Mouse (Mus musculus) 416B (cell line): ENCODE data around the gene Abca4.
A peak's percentile ranks its signal among the peaks of the same experiment; 100 is the strongest.

Experiments
- DNase-seq: peaks from one replicate; pipeline ENCODE4 v3.0.0; 2011; ENCODE audit warnings: low read depth

The Abca4 gene

DNA sequence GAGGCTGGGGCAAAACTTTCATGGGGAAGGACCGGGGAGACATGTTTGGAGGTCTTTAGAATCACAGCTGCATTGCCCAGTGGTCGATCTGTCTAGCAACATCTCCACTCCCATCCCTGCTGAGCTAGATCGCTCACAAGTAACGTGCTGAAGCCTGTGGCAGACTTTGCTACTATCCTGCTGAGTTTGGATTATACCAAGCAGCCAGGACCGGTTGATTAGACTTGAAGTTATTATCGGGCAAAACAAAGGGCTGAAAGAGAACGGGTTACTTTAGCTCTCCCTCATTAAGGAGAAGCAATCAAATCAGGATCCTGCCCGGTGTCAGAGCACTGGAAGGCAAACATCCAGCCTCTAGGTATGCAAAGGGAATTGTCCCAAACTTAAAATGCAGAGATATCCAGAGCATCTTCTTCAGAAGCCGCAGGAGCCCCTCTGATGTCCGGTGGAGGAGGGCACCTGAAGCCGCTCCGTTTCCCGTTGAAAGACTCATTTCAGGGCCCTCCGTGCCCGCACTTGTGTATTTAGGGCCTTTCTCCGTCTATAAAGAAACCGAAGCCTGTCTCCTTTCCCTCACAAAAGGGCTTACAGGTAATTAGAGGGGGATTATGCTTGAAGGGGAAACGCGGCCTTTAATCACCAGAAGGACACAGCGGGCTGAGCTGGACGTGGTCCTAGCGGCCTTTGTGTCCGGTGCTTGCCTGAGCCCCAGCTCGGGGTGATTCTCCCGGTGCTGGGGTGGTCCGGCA is at the start of gene Abca4:
Abca4 (plus strand) TSS at position 645 of the 749 bp plus-strand sequence.
- DNase-seq: no peak

DNA sequence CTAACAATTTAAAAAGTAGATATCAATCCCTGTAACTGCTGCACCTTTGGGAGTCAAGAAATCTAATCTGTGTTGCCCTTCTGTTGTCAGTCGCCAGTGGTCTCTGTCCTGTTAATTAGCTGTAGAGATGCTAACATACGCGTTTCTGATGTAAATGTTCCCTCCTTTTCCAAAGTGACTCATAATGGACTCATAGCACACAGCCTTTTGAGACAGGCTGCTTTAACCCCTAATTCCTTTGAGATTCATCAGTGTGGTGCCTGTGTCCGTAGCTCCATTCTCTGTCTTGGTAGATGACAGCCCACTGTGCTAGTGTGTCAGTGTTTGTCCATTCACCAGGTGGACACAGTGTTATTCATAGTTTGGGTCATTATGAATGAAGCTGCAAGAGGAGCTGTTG is 49.1 kb upstream of the Abca4 start:
- DNase-seq: no peak

DNA sequence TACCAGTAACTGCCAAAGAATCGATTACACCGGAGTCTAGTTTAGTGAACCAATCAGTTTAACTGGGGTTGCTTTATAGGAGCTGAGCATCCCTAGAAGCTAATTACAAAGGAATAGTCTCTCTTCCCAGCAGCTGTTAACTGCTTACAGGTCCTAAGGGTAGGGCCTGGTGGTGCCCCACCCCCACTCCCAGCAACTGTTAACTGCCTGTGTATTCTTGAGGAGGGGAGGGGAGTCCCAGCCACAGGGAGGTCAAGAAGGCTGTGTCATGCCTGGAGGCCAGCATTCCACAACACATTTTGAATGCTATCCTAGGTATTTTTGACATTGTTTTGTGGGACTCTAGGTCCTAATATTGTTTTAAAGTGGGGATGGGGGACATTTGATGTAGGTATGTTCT is 44.3 kb upstream of the Abca4 start:
- DNase-seq: no peak

DNA sequence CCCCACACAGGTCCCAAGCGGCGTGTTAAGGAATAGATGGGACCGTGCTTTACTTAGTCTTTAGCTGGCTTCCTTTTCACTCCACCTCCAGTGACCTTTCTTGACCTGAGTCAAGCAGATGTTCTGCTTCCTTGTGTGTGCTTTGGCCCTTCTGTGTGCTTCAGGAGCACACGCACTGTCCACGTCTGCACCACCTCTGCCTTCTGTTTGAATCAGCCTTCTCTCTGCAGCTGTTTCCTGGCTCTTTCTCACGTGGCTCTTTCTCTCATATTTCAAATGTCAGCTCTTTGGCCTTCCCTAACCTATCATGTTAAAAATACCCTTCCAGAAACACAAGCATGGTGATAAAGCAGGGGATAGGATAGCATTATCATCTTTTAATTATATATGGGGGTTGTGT is 42.7 kb upstream of the Abca4 start:
- no peak for DNase-seq

DNA sequence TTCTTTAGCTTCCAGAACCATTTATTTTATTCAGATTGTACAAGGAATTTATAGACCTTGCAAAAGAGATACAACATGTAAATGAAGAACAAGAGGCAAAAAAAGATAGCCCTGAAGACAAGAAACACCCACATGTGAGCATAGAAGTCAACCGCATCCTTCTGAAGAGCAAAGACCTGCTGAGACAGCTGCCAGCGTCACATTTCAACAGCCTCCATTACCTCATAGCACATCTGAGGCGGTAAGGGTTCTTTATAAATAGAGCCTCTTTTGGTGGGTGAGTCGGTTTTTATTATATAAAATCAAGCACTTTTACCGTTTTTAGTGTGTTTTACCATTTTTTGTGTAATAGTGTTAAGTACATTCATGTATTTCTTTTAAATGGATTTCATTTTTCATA is 34.4 kb upstream of the Abca4 start:
- DNase-seq: no peak

DNA sequence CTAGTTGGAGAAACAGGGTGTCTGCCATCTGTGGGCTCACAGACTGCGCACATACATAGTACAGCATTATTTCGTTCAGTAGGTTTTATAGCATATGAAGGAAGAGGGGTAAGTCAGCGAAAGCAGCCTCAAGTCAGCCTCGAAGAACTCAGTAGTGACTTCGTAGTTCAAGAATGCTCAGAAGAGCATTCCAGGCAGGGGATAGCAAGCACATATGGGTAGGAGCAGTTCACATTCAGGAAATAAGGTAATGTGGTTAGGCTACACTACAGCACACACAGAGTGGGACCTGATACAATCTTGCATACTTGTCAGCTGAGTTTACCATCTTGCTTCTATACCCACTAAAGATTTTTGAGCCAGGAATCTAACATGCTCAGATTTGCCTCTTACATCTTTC is 34.0 kb upstream of the Abca4 start:
- DNase-seq: no peak

DNA sequence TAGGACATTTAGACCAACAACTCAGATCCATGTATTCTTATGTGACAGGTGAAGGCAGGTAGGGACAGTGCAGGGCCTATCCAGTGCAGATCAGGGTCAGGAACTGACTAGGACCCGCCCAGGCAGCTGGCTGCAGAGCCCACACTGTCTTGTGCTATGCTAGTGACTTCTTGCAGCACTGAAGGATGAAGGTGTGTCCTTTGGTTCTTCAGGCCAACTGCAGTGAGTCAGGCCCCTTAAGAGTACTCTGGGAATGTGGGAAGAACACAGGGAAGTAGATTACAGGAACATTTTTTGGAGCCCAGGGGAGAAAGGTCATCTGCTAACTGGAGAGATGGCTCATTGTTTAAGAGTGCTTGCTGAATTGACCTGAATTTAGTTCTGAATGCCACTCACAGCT is 31.8 kb upstream of the Abca4 start:
- DNase-seq: no peak

DNA sequence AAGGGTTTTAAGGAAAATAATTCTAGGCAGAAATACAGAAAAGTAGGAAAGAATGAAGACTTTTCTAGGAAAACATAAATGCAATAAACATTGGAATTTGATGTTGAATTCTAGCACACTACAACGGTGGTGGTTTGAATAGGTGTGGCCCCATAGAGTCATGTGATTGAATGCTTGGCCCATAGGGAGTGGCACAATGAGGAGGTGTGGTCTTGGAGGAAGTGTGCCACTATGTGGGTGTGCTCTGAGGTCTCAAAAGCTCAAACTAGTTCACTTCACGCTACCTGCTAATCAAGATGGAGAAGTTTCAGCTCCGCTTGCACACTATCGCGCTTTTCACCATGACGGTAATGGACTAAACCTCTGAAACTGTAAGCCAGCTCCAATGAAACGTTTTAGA is 25.8 kb upstream of the Abca4 start:
- no peak for DNase-seq

DNA sequence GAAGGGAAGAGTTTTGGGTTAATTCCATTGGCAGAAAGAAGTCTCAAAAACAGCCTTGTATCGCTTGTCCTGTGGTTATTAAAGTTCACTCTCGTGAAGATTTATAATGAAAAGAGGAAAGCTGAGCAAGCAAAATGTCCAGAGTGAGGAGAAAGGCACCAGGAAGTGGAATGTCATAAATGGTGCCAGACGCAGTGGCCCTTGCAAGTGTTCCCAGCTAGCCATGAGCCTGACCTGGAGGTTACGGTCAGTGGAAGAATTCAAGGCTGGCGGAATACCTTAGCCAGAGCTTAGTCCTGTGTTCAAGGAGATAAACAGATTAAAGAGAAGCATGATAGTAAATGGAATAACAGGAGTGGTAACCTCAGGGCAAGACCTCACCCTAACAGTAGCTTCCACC is 25.1 kb upstream of the Abca4 start:
- DNase-seq: no peak

DNA sequence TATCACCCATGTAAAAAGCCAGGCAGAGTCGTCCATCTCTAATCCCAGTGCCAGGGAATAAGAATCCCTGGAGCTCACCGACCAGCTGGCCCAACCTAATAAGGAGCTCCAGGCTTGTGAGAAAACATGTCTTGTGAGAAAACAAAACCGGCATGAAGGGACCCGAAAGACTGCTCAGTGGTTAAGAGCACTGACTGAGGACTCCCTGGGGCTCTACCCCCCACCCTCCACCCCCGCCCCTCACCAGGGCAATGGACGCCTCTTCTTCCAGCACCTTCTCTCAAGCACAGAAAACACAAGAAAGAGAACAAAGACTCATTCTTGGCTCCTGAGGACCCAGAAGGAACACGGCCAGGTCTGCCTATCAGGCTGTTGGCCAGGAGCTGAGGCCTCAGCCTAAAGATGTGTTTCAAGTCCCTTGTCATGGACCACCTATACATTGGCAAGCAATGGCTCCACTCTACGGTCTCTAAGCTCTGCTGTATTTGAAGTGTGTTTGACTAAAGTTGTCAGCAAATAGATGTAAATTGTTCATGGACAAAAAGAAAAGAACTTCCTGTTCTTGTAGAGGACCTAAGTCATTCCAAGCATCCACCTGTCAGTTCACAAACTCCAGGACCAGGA is 23.1 kb upstream of the Abca4 start:
- no peak for DNase-seq

DNA sequence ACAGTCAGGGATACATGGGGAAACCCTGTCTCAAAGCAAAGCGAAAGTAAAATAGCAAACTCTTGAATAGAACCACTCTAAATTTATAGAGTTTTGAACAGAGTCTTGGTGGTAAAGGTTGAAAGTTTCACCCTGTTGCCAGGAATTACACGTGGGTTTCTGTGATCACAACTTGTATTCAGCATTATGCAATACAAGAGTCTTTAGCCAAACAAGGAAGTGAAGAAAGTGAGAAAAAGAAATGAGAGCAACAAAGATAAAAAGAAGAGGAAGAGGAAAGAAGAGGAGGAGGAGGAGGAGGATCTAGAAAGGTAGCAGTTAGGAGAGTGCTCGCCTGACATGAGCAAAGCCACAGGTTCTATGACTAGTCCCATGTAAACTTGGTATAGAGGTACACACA is 21.9 kb upstream of the Abca4 start:
- peak; percentile 19 for DNase-seq

DNA sequence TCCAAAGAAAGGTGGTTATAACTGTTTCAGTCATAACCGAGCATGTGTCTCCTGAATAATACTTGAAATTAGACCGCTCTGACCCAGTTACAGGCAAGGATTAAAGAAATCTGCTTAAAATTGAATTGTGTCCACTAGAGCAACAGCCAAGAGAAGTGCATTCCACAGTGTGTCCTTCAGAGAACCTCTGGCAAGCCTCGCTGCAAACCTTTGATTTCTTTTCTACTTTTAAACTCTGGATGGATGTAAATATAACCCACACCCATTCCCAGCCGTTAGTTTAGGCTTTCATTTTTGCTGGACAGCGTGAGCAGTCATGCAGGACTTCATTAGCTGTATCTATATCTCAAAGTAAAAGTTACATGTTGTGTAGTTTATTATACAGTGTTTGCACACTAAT is 17.6 kb upstream of the Abca4 start:
- no peak for DNase-seq

DNA sequence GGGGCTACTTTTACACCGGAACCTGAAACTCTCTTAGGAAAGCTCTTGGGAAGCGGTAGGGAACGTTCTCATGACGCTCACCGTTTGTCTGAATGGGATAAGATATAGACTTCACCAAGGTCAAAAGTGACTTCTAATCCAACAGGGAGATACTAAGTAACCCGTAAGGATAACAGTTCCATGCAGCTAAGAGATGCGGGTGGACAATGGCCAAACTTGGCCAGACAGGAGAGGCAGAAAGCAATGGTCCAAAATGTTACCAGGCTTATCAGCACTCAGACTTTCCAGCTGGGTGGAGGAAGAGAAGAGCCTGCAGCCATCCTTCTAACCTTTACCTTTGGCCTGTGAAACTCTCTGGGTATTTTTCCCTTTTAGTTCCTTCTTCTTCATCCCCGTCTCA is 16.5 kb upstream of the Abca4 start:
- no peak for DNase-seq

DNA sequence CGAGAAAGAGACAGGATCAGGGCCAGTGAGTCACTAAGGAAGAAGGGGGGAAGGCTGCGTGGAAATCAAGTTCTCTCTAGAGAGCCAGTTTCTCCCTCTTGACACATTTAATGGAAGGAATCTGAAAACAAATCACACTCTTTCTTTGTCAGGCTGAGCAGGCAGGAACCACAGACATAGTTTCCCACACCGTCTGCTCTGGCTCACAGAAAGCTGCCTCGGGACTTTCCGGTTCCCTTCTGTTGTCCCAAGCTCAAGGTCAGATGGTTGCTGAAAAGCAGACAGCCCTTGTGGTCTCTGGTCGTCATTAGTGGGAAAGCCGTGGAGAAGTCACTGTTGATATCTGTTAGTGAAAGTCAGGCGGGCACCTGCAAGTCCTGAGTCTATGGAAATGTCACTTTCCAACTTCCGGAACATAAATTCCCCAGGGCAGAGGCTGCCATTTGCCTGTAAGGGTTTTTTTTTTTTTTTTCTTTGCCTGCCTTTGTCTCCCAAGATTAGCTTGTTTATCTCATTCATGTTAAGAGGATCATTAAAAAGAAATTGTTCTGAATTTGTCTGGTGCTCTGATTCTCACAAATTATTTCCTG is 10.9 kb upstream of the Abca4 start:
- peak; percentile 10 for DNase-seq

DNA sequence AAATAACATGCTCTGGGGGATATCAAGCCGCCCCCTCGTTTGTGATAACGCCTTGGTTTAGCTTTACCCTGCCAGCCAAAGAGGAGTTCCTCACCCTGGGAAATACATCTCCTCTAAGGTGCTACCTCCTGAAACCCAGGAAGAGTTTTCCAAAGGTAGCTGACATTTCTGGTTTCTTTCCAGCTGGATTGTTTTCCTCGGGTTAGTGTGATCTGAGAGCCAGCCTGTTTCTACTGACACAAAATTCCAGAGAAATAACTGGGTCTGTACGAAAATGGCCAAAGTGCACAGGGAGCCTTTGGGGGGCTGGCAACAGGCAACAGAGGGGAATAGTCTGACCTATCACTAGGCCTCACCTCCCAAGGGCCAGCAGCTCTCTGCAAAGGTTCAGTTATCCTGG is 10.0 kb upstream of the Abca4 start:
- DNase-seq: no peak

DNA sequence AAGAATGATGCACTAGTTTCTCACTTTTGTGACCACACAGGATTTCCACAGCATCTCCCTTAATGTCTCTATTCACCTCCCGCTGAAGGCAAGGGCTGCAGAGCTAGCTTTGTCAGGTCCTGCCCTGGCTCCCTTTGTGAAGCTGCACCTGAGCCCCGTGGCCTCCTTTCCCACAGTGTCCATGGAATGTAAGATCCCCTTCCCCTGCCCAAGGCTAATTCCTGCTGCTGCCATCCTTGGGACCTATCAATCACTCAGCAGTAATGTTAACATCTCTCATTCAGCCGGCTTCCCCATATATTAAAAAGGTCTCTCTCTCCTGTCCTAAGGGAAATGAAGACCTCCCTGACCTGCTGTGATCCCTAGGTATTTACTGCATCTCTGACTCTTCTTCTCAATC is 9.2 kb upstream of the Abca4 start:
- DNase-seq: no peak

DNA sequence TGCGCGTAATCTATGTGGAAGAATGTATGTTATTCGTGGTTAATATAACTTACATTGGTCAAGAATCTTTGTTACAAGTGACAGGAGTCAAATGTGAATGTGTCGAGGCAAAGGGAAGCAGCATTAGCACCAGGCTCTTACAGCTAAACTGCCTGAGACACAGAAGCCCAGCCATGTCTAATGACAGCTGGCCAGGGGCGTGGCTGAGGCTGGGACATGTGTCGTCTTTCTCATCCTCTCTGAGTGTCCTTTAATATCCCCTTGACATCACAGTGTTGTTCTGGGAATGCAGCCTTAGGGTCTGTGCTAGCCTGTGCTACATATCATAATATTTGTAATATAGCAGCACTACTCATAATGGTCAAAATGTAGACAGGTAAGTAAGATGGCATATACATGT is 3.7 kb upstream of the Abca4 start:
- DNase-seq: no peak

DNA sequence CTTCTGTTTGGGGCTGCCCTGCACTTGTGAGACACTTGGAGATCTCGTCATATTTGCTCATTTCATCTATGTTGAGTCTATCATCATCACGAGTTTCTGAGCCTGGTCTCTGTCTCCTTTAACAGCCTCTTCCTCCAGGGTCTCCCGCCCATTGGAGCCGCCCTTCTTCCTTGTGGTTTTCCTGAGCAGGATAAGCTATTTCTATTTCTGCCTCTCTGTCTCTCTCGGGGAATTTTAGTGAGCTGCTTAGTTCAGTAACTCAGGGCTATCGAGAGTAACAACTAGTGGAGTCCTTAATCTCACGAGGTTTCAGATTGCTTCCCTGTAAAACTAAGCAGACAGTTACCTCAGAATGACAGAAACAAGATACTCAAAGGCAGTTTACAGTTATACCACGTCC is 1.1 kb upstream of the Abca4 start:
- DNase-seq: peak; percentile 7

DNA sequence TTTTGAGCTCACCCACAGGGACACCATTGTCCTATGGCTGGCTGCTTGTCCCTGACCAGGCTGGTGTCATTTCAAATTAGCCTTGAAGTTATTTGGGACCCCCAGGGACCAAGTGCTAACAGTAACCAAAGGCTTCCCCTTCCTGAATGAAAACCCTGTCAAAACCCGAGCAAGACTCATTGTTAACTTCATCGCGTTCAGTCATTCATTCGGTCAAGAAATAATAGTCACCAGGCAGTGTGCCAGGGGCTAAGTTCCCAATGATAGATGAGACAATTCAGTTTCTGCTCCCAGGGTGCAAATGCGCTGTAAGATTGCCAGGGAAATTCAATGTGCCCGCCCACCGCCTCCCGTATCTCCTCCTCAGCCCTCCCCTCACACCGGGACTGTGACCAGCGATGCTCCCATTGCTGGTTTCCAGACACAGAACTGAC is 2.0 kb downstream of the Abca4 start:
- no peak for DNase-seq

DNA sequence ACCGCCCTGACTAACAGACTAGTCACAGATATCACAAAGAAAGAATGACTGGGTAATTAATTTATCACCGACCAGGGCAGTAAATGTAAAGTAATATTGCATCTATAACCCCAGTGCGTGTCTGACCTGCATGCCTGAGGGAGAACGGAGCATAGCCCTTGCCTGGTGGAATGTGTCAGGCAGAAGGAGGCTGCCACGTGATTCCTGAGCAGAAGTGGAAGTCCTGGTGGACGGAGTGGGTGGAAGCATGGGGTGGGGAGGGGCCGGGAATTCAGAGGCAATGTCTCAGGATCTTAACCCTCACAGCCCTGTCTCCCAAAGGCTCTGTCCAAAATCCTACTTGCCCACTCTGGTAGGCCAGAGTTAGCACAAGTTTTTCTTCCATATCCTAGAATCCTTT is 3.2 kb downstream of the Abca4 start:
- no peak for DNase-seq

DNA sequence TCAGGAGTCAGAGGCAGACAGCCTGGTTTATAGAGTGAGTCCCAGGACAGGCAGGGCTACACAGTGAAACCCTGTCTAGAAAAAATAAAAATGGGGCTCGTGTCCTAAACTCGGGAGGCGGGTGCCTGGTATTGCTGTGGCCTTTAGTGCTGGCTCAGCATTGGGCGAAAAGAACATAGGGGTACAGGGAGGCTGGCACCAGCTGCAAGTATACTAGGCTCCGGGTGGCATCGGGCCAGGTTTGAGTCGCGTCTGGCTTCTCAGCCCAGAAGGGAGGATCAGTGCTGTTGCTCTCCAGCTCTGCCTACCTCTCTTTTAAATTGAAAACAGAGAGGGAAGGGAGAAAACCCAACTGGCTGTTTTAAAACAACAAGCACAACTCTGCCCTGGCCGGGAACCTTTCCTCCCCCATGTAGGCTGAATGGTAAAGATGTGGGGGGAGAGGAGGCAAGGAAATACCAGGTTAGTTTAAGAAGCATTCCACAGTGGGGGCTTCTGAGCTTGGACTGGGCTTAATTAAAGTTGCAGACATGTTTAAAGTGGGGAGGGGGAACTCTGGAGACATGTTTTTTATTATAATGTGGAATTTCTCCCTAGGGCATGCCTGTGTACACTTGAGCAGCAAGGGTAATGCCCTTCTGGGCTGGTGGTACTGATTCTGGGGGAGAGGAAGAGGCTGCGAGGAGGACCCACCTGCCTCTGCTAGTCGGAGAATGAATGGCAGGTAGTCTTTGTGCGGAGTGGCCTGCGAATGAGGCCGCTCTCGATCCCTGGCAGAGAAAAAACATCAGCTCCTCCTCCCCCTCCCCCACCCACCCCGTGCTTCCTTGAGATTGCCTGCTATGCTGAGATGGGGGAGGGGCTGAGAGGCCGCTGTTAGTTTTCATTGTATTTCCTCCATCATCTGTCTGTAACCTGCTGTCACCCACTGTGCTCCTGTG is 3.9 kb downstream of the Abca4 start:
- no peak for DNase-seq

DNA sequence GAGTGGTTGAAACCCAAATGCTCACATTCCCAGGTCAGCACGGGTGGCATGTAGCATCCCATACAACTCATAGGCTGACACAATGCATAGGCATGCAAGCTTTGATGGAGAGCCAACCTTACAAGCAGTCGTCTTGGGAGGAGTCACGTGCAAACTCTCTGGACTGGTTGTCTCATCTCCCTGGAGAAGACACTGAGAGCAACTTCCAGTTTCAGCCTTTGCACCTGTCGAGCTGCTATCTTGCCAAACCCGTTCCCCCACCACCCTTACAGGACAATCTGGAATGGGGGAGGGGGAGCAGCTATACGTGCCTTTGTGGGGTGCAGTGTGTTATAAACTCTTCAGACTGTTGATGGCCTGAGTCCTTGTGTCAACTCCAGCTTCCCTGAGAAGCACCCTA is 4.9 kb downstream of the Abca4 start:
- DNase-seq: no peak
